Mouse (Mus musculus): Measurements from ENCODE around the gene Pex5l. TPM values are rescaled to one million over a fixed set of nuclear protein-coding genes. Genes with fewer than 3 reads are reported as not detected.

Gene Pex5l
- polyA plus RNA-seq, 1 experiment, result not detected

DNA sequence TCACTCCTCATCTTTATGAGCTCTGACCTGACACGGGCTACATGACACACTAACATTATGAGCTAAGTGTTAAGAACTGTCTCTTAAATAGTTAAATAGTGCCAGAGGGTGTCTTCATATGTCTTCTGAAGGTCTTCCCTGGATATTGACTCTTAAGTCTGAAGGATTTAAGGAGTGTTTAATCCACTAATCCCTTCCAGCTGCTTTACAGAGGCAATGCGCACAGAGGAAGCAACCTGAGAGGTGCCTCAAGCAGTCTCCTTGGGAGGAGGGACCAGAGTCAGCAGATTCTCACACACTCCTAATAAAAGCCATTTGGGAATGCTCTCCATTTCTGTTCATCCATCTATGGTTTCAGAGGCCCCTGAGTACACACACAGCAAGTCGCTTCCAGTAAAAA, 157.9 kb downstream of the Pex5l start:
- TF ChIP-seq EP300 (IDR thresholded peaks at IDR 0.05; ENCODE audit: insufficient read depth, low read depth, low read length), result no peak
- no peak for TF ChIP-seq POLR2A (IDR thresholded peaks at IDR 0.05; ENCODE audit: insufficient read depth, low read length)
- TF ChIP-seq CTCF (IDR thresholded peaks at IDR 0.05; ENCODE audit: low read depth, low read length), result no peak
- H3K4me1 ChIP-seq (ENCODE audit: control insufficient read depth, insufficient read depth, low read length), result no peaks in the 10 kb centered on the region
- H3K9ac ChIP-seq (ENCODE audit: low read depth, poor library complexity, severe bottlenecking), result no peak overlapping the region
- H3K36me3 ChIP-seq (ENCODE audit: control insufficient read depth, insufficient read depth, low read length, poor library complexity, severe bottlenecking), result no peaks in the 10 kb centered on the region
- H3K9me3 ChIP-seq (replicated peaks; ENCODE audit: control insufficient read depth, insufficient read depth, low read length, poor library complexity, severe bottlenecking), result no peaks in the 10 kb centered on the region
- no peaks in the 10 kb centered on the region for H3K27me3 ChIP-seq (ENCODE audit: control insufficient read depth, insufficient read depth, low read length, poor library complexity, severe bottlenecking)
- no peak overlapping the region for H3K4me3 ChIP-seq (ENCODE audit: low read depth, low read length)
- H3K27ac ChIP-seq (ENCODE audit: insufficient read depth, low read length), result no peak overlapping the region

DNA sequence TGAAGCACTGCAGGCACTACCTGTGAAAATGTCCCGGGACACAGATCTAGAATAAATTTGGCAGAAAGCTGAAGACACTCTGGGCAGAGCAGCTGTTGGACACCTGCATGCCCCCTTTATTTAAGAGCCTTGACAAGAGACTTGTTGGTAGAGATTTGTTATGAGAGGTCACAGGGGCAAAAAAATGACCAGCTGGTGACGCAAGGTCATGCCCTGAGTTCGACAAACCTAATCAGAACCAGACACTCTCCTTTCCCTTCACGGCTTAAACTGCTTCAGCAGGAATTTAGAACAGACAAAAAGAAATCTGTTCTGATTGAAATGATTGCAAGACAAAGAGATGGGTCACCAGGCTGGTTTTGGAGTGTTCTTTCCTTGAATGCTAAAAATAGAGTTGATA, 163.1 kb downstream of the Pex5l start:
- Histone ChIP-seq H3K9me3 (replicated peaks; ENCODE audit: control insufficient read depth, insufficient read depth, low read length, poor library complexity, severe bottlenecking) (no peaks in the 10 kb centered on the region), H3K4me1 (ENCODE audit: control insufficient read depth, insufficient read depth, low read length) (no peaks in the 10 kb centered on the region), H3K27ac (ENCODE audit: insufficient read depth, low read length) (no peak overlapping the region), H3K36me3 (ENCODE audit: control insufficient read depth, insufficient read depth, low read length, poor library complexity, severe bottlenecking) (no peaks in the 10 kb centered on the region), H3K27me3 (ENCODE audit: control insufficient read depth, insufficient read depth, low read length, poor library complexity, severe bottlenecking) (no peaks in the 10 kb centered on the region), H3K9ac (ENCODE audit: low read depth, poor library complexity, severe bottlenecking) (no peak overlapping the region), H3K4me3 (ENCODE audit: low read depth, low read length) (no peak overlapping the region)
- TF ChIP-seq CTCF (IDR thresholded peaks at IDR 0.05; ENCODE audit: low read depth, low read length) (no peak), EP300 (IDR thresholded peaks at IDR 0.05; ENCODE audit: insufficient read depth, low read depth, low read length) (no peak), POLR2A (IDR thresholded peaks at IDR 0.05; ENCODE audit: insufficient read depth, low read length) (no peak)

DNA sequence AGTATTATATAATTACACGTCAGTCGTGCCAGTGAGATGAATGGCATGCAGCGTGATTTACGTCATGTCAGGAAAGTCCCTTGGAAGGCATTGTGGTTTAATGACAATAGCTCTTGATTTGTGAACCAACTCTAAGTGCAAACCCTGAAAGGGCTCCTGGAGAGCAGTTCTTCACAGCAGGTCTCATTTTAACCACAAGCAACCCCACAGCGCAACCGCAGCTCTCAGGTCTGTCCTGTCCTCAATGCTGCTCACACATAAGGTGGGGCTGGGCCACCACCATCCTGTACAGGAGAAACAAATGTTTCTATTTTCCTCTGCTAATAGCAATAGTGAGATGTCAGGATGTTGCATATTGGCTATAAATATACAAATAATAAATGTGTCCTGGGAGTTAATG, 163.8 kb downstream of the Pex5l start:
- Histone ChIP-seq H3K9me3 (replicated peaks; ENCODE audit: control insufficient read depth, insufficient read depth, low read length, poor library complexity, severe bottlenecking) (no peaks in the 10 kb centered on the region), H3K9ac (ENCODE audit: low read depth, poor library complexity, severe bottlenecking) (no peak overlapping the region), H3K36me3 (ENCODE audit: control insufficient read depth, insufficient read depth, low read length, poor library complexity, severe bottlenecking) (no peaks in the 10 kb centered on the region), H3K27me3 (ENCODE audit: control insufficient read depth, insufficient read depth, low read length, poor library complexity, severe bottlenecking) (no peaks in the 10 kb centered on the region), H3K4me3 (ENCODE audit: low read depth, low read length) (no peak overlapping the region), H3K27ac (ENCODE audit: insufficient read depth, low read length) (no peak overlapping the region), H3K4me1 (ENCODE audit: control insufficient read depth, insufficient read depth, low read length) (no peaks in the 10 kb centered on the region)
- no peak for TF ChIP-seq EP300 (IDR thresholded peaks at IDR 0.05; ENCODE audit: insufficient read depth, low read depth, low read length)

DNA sequence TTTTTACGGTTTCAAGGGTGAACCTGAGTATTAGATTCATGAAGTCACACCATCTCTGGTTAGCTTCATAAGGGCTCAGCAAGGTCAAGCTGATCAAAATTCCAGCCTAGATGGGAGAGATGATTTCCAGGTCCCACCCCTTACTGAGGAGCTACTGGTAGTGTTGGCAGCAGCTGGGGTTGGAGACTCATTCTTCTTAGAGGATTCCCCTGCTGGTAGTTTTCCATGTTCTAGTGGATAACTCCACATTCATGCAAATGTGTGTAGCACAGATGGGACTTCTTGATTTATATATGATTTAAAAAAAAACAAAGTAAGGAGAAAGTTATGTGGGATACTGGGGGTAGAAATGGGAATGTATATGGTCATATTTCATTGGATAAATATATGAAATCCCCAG, 172.8 kb downstream of the Pex5l start:
- no peak overlapping the region for H3K9ac ChIP-seq (ENCODE audit: low read depth, poor library complexity, severe bottlenecking)
- H3K9me3 ChIP-seq (replicated peaks; ENCODE audit: control insufficient read depth, insufficient read depth, low read length, poor library complexity, severe bottlenecking), result no peaks in the 10 kb centered on the region
- TF ChIP-seq EP300 (IDR thresholded peaks at IDR 0.05; ENCODE audit: insufficient read depth, low read depth, low read length) (no peak), CTCF (IDR thresholded peaks at IDR 0.05; ENCODE audit: low read depth, low read length) (no peak), POLR2A (IDR thresholded peaks at IDR 0.05; ENCODE audit: insufficient read depth, low read length) (no peak)
- no peaks in the 10 kb centered on the region for H3K36me3 ChIP-seq (ENCODE audit: control insufficient read depth, insufficient read depth, low read length, poor library complexity, severe bottlenecking)
- H3K4me1 ChIP-seq (ENCODE audit: control insufficient read depth, insufficient read depth, low read length), result no peaks in the 10 kb centered on the region
- H3K4me3 ChIP-seq (ENCODE audit: low read depth, low read length), result no peak overlapping the region
- H3K27ac ChIP-seq (ENCODE audit: insufficient read depth, low read length), result no peak overlapping the region
- no peaks in the 10 kb centered on the region for H3K27me3 ChIP-seq (ENCODE audit: control insufficient read depth, insufficient read depth, low read length, poor library complexity, severe bottlenecking)

DNA sequence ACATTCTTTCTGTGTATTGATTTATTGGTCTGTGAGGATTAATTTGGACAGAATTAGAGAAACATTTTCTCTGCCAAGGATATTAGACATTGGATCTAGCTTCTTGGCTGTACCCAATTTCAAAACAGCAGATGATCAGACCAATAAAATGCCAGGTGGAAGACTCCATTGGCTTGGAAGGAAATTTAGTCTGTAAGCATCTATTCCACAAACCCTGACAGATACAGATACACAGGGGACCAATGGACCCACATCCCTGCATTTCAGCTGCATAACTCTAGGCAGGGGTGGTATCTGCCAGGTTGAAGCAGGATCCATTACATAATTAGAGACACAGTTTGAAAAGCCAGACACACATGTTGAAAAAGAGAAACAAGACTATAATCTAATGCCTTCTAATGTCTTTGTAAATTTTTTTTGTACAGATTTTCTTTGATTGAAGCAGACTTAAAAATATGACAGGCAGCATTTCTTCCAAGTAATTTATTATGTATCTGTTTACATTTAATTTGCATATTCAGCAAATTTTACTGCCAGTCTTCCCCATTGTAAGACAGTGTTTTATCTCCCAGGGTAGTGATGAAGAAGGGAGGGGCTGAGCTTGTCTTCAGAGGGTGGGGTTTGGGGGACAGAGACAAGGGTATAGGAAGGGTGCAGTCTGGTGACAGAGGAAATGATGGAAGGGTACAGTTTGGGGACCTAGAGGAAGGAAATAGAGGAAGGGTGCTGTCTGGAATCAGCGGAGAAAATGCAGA, 174.2 kb downstream of the Pex5l start:
- Histone ChIP-seq H3K4me3 (ENCODE audit: low read depth, low read length) (no peak overlapping the region), H3K4me1 (ENCODE audit: control insufficient read depth, insufficient read depth, low read length) (no peaks in the 10 kb centered on the region), H3K9me3 (replicated peaks; ENCODE audit: control insufficient read depth, insufficient read depth, low read length, poor library complexity, severe bottlenecking) (no peaks in the 10 kb centered on the region), H3K27me3 (ENCODE audit: control insufficient read depth, insufficient read depth, low read length, poor library complexity, severe bottlenecking) (no peaks in the 10 kb centered on the region), H3K27ac (ENCODE audit: insufficient read depth, low read length) (no peak overlapping the region), H3K9ac (ENCODE audit: low read depth, poor library complexity, severe bottlenecking) (no peak overlapping the region), H3K36me3 (ENCODE audit: control insufficient read depth, insufficient read depth, low read length, poor library complexity, severe bottlenecking) (no peaks in the 10 kb centered on the region)
- TF ChIP-seq EP300 (IDR thresholded peaks at IDR 0.05; ENCODE audit: insufficient read depth, low read depth, low read length) (no peak), CTCF (IDR thresholded peaks at IDR 0.05; ENCODE audit: low read depth, low read length) (no peak), POLR2A (IDR thresholded peaks at IDR 0.05; ENCODE audit: insufficient read depth, low read length) (no peak)

DNA sequence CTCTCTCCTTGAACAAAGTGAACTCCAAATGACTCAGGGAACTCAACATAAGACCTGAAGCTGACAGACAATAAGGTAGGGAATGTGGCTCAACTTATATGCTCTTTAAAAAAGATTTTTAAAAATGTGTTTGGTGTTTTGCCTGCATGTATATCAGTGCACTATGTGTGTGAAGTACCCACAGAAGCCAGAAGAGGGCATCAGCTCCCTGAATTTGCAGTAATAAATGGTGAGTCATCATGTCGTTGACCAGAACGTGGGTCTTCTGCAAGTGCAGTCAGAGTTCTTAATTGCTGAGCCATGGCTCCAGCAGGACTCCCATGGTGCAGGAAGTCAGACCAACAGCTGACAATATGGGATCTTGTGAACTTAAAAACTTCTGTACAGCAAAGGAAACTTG, 177.5 kb downstream of the Pex5l start:
- Histone ChIP-seq H3K27me3 (ENCODE audit: control insufficient read depth, insufficient read depth, low read length, poor library complexity, severe bottlenecking) (no peaks in the 10 kb centered on the region; the same call in 1 of the 2 replicates), H3K9me3 (replicated peaks; ENCODE audit: control insufficient read depth, insufficient read depth, low read length, poor library complexity, severe bottlenecking) (no peaks in the 10 kb centered on the region), H3K27ac (ENCODE audit: insufficient read depth, low read length) (no peak overlapping the region), H3K4me1 (ENCODE audit: control insufficient read depth, insufficient read depth, low read length) (no peaks in the 10 kb centered on the region), H3K4me3 (ENCODE audit: low read depth, low read length) (no peak overlapping the region), H3K36me3 (ENCODE audit: control insufficient read depth, insufficient read depth, low read length, poor library complexity, severe bottlenecking) (no peaks in the 10 kb centered on the region), H3K9ac (ENCODE audit: low read depth, poor library complexity, severe bottlenecking) (no peak overlapping the region)
- TF ChIP-seq POLR2A (IDR thresholded peaks at IDR 0.05; ENCODE audit: insufficient read depth, low read length) (no peak), EP300 (IDR thresholded peaks at IDR 0.05; ENCODE audit: insufficient read depth, low read depth, low read length) (no peak), CTCF (IDR thresholded peaks at IDR 0.05; ENCODE audit: low read depth, low read length) (peak; percentile 26)
